Mouse (Mus musculus): ENCODE data around the gene Fscn1. TPM values are rescaled to one million over a fixed set of nuclear protein-coding genes. Genes with fewer than 3 reads are reported as not detected.
A peak's percentile ranks its signal among the peaks of the same experiment; 100 is the strongest.

The Fscn1 gene
- 36.1 and 51.3 TPM in 2 replicates for total RNA-seq (2021)
- long read RNA-seq, transcript Fscn1-201 (5 exons, 2,675 nt), result major isoform, 22 of 29 reads
- long read RNA-seq, partial matches to known transcripts, result 4 of 29 reads
- long read RNA-seq, other reads (novel, unspliced or antisense), result 3 of 29 reads

DNA sequence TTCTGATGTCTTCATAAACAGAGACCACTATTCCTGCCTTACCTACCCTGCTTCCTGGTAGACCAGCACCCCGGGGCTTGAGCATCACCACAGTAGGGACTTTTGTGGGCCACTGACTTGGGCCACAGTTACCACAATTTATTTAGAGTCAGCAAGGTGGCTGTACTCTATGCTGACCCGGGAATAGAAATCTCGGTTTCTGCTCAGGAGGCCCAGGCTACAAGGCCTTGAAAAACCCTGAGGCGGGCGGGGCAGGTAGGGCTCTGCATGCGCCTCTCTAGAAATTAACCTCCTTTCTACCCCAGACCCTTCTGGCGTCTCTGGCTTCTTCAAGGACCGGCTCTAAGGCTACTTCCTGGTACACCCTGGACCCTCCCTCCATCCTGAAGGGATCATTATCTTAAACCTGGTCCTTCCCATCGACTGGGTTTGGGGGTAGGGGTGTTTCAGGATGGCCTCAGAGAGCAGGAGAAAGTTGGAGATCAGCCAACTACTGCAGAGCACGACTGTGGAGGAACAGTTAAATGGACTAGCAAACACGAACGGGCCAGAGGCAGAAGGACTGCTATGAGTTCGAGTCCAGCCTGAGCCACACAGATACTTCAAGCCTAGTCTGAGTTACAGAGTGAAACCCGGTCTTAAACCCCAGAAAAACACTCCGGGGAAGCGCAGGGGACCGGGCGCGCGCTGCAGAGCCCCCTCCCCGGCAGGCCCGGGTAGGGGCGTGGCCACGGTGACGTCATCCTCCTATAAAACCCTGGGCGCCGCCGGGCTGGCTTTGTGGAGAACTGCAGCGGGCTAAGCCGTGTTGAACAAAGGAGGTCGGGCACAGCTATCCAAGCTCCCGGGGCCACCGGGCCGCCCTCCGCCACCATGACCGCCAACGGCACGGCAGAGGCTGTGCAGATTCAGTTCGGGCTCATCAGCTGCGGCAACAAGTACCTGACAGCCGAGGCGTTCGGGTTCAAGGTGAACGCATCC is at the start of gene Fscn1:
Fscn1 (plus strand) TSS at position 768 of the 981 bp plus-strand sequence.
- DNase-seq, result peak; percentile 88

DNA sequence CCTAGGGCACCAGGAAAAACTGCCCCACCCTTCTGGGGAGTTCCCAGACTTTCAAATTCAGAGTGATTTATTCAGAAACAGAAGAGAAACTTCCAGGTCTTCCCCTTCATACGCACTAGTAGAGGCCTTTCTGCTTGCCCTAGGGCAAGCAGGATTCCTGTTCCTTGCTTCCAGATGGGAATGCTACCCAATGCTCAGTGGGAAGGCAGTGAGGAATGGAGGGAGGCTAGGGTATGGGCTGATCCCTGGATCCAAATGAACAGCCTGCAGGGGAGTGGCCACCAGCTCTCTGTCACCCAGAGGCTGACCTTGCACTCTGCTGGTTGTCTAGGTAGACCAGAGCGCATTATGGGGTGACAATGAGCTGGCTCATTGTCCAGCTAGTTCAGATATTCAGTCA is 48.5 kb upstream of the Fscn1 start:
- DNase-seq, result no peak

DNA sequence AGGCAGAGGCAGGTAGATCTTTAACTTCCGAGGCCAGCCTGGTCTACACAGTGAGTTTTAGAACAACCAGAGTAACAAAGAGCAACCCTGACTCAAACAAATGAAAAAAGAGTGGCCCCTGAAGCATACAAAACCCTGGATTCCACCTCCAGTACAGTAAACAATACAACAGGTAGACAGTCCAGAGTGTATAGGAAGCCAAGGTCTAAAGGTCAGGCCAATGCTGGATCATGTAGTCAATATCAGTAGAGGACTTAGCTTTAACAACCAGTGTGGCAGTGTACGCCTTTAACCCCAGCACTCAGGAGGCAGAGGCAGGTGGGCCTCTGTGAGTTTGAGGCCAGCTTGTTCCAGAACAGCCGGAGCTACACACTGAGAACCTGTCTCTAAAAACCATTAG is 47.8 kb upstream of the Fscn1 start:
- DNase-seq, result no peak

DNA sequence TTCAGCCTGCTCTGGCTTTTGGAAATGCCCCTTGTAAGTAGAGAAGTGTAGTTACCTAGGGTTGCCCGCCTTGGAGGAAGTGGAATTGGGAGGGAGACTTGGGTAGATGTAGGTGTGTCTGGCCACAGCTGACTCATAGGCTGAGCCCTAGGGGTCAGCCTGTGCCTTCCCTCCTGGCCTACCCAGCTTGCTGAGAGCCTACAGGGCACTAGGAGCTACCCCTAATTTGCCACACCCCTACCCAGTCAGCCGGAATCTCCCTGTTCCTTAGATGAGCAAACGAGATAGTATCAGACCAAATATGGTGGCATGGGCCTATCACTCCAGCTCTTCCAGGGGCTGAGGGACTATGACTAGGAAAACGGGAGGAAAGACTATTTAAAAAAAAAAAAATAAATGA is 47.4 kb upstream of the Fscn1 start:
- no peak for DNase-seq

DNA sequence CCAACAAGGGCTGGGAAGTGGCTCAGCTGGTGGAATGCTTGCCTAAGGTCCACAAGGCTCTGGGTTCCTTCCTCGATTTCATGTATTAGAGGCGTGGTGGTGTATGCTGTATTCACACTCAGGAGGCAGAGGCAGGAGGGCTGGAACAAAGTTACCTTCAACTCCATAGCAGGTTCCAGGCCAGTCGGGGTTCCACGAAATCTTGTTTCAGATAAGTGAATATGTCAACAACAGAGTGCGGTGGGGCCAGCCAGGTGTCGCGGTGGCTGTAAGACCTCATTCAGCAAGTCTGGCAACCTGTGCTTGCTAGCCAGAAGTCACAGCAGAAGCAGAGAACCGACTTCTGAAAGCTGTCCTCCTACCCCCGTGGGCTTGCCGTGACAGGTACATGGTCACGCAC is 44.9 kb upstream of the Fscn1 start:
- DNase-seq, result no peak

DNA sequence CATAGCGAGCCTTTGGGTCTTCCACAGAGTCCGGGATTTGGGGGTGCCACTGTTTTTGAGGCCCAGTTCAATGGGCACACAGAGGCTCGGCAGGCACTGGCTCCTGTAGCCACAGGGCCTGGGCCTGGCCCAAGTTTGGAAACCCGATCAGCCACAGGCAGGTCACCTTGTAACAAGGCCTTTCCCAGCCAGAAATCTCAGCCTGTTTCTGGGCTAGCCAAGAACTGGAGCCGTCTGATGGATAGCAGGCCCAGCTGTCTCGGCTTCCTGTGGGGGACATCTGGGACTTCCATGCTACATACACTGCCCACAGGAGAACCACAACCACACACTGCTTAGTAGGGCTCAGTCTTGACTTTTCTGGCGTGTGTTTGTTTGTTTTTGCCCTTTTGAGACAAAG is 43.5 kb upstream of the Fscn1 start:
- DNase-seq, result no peak

DNA sequence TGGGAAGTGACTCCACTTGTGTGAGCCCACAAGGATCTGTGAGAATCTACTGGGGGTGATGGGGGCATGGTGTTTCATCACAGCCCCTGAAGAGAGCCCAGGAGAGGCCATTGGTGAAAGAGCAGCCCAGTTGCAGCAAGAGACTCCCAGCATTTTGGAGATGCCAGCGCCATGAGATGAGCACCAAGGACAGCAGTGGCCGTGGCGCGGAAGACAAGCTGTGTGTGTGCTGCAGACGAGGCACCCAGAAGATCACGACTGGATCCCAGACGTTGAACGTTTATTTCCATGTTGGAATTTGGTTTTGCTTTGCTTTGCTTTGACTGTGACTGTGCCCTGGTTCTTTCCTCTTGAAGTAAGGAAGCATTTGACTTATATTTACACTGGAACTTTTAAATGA is 42.7 kb upstream of the Fscn1 start:
- DNase-seq, result no peak

DNA sequence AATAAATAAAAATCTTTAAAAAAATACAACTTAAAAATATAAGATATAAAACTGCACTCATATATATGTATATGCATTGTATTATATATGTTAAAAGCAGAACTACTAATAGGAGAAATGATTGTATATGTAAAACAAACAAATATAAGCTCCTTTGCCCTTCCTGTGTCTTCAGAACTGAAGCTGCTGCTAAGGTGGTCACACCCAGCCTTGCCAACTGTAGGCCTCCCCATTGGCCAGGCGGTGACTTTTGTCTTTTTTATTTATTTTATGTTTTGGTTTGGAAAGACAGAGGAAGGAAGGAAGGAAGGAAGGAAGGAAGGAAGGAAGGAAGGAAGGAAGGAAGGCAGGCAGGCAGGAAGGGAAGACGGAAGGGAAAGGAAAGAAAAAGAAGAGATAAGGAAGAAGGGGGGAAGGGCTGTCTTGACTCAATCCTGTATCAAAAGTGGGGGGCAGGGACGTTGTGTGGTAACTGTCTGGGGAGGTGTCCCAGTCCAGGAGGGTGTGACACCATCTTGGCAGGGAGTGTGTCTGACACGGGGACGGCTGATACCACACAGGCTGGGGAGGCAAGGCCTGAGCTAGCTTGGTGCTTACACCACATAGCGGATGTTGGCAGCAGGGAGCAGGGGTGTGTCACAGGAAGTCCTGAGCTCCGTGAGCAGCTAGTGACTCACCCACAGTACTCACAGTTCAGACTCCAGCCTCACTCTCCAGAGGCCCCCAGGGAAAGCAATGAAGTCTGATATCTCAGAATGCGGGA is 39.7 kb upstream of the Fscn1 start:
- peak; percentile 75 for DNase-seq

DNA sequence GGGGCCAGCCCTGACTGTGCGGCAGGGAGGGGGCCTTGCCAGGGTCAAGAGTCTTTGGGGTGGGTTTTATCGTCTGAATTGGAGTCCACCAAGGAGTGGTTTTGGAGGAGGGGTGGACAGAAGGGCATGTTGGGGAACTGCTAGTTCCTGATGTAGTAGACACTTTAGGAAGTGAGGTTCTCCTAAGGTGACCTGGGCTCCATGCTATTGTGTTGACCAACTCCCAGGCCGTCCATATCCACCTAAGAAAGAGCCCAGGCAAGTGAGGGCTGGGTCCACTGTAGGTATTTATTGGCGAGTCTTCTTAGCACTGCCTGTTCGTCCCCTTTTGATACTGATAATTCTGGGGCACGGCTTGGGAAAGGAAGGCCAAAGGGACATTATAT is 39.1 kb upstream of the Fscn1 start:
- DNase-seq, result no peak

DNA sequence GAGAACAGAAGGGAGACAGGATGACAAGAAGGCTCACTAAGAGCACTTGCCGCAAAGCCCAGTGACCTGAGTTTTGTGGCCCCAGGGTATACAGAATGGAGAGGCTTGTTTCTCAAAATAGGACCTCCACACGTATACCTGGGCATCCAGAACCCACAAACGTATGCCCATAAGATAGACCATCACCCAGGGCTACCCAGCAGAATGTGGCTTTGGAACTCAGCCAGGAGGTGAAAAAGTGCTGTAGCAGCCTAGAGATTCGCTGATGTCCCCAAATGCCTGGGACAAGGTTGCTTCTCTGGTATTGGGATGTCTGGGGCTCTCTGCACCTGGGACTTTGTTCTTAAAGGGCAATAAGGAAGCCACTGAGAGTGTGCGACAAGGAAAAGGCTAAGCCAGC is 37.9 kb upstream of the Fscn1 start:
- no peak for DNase-seq

DNA sequence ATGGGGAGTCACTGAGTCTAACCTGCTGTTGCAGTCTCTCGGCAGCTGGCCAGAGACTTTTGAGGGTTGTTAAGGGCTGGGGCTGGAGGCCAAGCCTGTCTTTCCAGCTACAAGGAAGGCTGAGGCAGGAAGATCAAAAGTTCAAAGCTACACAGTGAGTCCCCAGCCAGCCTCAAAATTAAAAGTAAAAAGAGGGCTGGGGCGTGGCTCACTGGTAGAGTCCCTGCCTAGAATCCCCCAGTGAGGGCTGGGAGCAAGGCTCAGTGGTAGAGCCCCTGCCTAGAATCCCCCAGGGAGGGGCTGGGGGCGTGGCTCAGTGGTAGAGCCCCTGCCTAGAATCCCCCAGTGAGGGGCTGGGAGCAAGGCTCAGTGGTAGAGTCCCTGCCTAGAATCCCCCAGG is 36.4 kb upstream of the Fscn1 start:
- DNase-seq, result no peak

DNA sequence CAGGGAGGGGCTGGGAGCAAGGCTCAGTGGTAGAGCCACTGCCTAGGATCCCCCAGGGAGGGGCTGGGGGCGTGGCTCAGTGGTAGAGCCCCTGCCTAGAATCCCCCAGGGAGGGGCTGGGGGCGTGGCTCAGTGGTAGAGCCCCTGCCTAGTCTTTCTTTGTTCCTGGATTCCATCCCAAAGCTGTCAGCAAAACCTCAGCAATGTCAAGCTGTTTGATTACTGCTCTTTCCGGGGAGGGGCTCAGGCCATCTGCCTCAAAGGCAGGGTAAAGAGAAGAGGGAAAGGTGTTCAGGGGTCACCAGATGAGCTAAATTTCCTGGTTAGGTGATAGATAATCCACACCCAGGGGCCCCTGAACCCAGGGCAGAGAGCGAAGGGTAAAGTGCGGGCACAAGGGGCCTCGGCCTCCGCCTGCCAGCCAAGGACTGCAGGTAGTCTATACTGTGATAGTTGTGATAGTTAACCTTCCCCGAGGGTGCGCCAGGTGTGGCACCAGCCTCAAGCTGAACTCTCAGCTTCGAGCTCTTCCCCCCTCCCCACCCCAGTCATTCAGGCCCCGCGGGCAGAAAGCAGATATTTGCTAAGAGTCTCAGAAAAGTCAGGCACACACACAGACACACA is 35.7 kb upstream of the Fscn1 start:
- no peak for DNase-seq

DNA sequence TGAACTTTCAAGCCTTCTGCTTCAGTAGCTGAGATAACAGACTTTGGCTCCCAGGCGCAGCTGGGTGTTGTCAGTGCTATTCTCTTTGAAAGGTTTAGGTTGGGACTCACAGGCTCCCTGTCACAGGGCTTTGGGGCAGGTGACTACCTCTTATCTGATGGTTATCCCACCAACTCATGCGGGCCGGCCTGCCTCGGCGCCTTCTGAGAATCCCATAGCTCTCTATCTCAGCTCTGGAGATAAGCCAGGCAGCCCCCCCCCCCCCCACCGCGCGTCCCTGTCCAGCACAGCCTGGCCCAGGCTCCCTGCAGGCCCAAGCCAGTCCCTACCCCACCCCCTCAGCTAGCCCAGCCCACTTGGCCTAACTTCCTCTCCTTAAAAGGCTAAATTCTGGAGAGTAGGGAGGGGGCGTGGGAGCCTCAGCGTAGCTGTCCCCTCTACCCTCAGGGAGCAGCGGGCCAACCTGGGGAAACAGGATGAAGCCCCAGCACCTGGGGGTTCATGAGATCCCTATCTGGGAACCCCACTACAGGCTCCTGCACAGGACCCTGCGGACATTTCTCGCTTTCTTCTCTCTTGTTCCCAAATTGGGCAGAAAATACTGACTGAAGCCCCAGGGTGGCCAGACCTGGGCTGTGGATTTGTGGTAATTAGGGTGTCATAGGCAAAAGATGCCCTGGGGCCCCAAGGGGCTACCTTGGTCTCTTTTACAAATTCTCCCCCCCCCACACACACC is 33.8 kb upstream of the Fscn1 start:
- DNase-seq, result no peak

DNA sequence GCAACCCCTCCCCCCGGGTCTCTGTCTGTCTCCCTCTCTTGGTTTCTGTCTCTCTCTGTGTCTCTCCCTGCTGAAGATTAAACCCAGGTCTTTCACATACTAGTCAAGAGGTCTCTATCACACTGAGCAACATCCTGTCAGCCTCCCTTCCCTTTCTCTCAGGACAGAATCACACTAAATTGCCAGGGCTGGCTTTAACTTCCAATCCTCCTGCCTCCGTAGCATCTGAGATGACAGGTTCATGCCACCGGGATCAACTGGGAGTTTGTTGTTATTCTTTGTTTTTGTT is 33.3 kb upstream of the Fscn1 start:
- no peak for DNase-seq

DNA sequence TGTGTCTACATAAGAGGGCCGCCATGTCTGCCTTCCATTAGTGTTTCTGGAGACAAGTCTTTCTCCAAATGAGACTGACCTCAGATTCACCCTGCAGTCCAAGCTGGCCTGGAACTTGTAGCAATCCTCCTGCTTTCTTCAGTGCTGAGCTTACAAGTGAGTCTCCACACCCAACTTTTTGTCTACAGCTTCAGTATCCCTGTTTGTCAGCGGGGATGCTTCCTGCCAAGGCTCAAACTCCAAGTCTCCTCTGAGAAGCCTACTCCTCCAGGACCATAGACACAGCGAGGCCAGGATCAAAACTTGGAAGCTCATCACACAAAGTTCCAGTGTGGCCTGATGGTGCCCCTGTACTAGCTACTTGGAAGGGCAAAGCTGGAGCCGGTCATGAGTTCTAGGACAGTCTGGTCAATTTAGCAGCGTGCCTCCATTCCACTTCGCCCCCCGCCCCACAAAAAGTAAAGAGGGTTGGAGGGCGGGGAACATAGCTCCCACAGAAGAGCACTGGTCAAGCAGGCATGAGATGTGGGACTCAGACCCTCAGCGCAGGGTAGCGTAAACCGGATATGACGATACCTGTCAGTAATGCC is 32.7 kb upstream of the Fscn1 start:
- DNase-seq, result no peak

DNA sequence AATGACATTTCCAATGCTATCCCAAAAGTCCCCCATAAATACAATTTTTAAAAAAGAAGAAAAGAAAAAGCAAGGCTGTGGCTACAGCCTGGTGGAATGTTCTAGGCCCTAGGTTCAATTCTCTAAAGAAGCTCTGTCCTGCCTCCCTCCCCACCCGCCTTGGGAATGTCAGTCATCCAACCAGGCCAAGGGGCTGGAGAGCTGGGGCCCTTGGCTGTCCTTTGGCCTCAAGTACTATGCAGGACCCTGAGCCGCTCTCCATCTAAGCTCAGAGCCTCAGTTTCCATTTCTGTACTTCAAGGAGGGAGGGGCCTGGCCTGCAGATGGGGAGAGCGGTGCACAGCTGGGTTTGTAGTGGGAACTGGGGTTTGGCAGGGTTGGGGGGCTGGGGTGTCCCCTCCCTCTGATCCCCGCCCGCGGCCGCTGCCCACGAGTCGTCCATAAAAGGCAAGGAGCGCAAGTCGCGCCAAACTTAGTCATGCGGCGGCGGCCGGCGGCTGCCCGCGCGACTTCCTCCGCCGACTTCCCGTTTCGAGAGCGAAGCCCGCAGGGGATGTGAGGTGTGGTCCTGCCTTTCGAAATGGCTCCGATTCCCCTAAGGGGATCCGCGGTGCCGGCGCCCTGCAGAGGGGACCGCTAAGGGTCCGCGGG is 31.3 kb upstream of the Fscn1 start:
- DNase-seq, result peak; percentile 77

DNA sequence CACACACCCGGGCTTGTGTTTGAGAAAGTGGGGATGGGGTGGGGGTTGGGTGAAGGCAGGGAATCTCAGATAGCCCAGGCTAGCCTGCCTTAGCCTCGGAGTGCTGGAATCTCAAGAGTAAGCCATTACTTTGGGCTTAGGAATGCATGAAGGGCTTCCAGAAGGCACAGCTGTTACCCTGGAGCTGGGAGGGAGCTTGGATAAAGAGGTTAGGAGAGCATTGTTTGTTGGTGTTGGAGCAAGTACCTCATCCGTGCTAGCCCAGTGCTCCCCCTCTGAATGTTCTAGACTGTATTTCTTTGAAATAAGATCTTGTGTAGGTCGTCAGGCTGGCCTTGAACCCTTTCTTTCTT is 30.8 kb upstream of the Fscn1 start:
- no peak for DNase-seq

DNA sequence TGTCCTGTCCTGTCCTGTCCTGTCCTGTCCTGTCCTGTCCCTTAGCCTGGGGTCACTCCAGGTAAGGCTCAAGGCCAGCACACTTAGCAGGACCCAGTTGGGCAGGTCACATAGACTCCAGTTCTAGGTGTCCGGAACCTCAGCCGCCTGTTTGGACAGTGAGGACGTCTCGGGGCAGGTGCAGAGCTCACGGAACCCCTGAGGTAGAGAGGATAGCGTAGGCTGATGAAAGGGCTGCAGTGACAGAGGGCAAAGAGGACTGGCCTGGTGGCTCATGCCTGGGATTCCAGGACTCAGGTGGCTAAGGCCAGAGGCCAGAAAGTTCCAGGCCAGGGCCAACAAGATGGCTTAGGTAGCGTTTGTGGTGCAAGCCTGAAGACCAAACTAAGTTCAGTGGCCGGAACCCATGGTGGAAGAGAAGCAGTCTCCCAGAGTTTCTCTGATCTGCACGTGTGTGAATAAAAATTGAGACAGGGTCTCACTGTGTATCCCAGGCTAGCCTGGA is 28.9 kb upstream of the Fscn1 start:
- DNase-seq, result no peak

DNA sequence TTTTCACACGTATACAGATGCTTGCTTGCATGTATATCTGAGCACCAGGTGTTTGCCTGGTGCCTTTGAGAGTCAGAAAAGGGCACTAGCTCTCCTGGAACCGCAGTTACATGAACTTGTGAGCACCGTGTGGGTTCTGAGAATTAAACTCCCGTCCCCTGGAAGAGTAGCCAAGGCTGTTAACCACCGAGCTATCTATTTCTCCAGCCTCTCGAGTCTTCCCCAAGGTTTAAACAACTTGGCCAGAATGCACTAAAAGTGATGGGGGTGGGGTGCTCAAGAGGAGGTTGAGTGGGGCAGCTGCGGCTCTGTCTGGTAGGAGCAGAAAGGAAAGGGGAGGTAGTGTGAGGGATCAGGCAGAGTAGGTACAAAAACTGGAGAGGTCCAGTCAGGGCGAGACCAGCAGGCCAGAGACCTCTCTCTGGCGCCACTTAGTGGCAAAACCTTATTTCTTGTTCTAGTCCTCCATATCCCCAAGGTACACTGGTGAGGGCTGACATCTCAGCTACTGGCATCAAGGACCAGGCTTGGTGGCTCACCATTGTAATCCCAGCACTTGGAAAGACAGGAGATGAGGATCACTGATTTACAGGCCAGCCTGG is 28.0 kb upstream of the Fscn1 start:
- DNase-seq, result peak; percentile 59

DNA sequence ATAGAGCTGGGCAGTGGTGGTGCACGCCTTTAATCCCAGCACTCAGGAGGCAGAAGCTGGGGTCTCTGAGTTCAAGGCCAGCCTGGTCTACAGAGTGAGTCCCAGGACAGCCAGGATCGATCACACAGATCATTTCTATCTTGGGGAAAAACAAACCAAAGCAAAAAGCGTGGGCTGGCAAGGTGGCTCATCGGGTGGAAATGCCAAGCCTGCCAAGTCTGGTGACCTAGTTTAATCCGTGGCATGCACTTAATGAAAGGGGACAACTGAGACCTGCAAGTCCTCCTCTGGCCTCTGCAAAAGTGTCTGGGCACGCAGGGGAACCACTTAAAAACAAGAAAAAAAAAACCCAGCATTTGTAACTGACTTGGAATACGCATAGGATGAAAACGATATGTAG is 27.4 kb upstream of the Fscn1 start:
- DNase-seq, result no peak

All from adrenal gland, postnatal 25 days (tissue).